Mouse (Mus musculus) frontal cortex, postnatal 36 days (tissue): ENCODE results near the gene D930048N14Rik.

Source experiments
- DNase-seq, 2 experiments: peaks; one replicate each; pipeline ENCODE4 v3.0.0; 2022; ENCODE audit warnings: low spot score in 2 of 2

D930048N14Rik gene

GRCm38 (mm10) chr11:51702831-51703230 is 52.1 kb downstream of the D930048N14Rik start:
- no peak for DNase-seq

- DNase-seq, result no peak
Measured at GRCm38 (mm10) chr11:51703379-51703998, 52.7 kb downstream of the D930048N14Rik start.

- DNase-seq, result no peak
Measured at GRCm38 (mm10) chr11:51706451-51706850, 55.7 kb downstream of the D930048N14Rik start.

DNA sequence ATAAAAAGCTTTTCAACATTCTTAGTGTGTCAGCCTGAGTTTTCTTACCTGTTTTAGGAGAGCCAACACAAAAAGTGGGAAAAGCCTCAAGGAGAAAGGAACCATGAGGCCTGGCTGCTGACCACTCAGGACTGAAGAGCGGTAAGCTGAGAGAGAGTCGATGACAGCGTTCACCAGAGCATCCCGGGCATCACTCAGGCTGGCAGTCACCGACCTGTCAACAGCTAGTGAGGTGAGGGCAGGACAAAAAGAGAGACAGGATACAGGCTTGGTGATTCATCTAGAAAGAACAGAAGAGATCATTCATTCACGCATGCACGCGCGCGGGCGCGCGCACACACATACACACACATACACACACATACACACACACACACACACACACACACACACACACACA is 56.3 kb downstream of the D930048N14Rik start:
- no peak for DNase-seq
